Mouse (Mus musculus): ENCODE results near the gene Mmp9.

- TF ChIP-seq CTCF (IDR thresholded peaks at IDR 0.05) (no peak), POLR2A (IDR thresholded peaks at IDR 0.05; ENCODE audit: insufficient read depth, low read depth, low read length) (no peak), EP300 (IDR thresholded peaks at IDR 0.05; ENCODE audit: insufficient read depth, low read depth, low read length) (no peak)
These were observed 49.3 kb upstream of the Mmp9 start for GRCm38 (mm10) chr2:164891056-164891834.
